Mouse (Mus musculus): ENCODE data around the gene Wnk3. TPM values are rescaled to one million over a fixed set of nuclear protein-coding genes. Genes with fewer than 3 reads are reported as not detected.

Wnk3 gene
- polyA plus RNA-seq, 1 experiment from 2014 or later: 3.4 TPM

DNA sequence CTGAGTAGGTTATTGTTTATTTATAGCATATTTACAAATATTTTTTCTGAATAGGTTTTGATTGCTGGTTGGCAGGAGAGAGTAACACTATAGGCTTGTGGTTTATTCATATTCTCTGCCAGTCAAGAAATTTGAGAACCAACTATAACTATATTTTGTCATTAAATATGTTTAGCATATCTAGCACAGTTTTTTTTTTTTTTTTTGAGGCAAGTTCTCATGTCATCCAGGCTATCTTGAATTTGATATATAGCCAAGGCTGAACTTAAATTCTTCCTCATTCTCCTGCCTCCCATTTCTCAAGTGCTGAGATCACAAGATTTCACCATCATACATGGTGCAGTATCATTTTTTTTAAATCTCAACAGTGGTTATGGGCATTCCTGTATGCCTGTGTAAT, 149.4 kb downstream of the Wnk3 start:
- Histone ChIP-seq H3K4me1 (no peaks in the 10 kb centered on the region), H3K36me3 (no peaks in the 10 kb centered on the region), H3K27ac (no peak overlapping the region), H3K27me3 (ENCODE audit: insufficient read depth, poor library complexity, severe bottlenecking) (peaks cover 15% of the 10 kb centered on the region), H3K4me3 (no peak overlapping the region), H3K9me3 (no peaks in the 10 kb centered on the region)
- no peak for DNase-seq (ENCODE audit: low spot score)

DNA sequence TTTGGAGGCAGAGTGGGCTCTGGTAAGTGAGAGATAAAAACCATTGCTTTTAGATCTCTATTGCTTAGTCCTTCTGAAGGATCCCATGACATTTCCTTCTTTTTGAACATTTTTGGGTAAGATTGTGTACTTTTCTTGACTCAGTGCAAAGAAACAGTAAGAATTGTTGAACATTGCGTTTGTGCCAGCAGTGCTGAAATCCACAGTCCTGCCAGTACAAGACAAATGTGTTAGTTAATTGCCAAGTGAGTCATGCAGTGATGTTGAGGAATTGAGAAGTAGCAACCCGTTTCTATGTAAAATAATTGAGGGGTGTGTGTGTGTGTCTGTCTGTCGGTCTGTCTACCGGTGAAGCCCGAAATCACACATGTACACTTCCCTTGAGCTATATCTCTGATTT, 151.4 kb downstream of the Wnk3 start:
- Histone ChIP-seq H3K27ac (no peak overlapping the region), H3K4me3 (no peak overlapping the region), H3K27me3 (ENCODE audit: insufficient read depth, poor library complexity, severe bottlenecking) (peaks cover 7% of the 10 kb centered on the region; the same call in 1 of the 2 replicates), H3K36me3 (no peaks in the 10 kb centered on the region), H3K4me1 (no peaks in the 10 kb centered on the region), H3K9me3 (no peaks in the 10 kb centered on the region)
- DNase-seq (ENCODE audit: low spot score): no peak
- WGBS: 87% methylated on average over 5 of the region's 5 CpGs

Other genes starting within 250 kb of the Wnk3 start
- 29.4 and 32.9 TPM in 2 replicates for gene Gnl3l, start 180.8 kb upstream of the Wnk3 start, polyA plus RNA-seq (2016; fragmentation: Nextera tagmentation; extraction: Ambion mirVana)
- 6.7 and 9.3 TPM in 2 replicates for gene Fgd1, start 151.9 kb upstream of the Wnk3 start, polyA plus RNA-seq (2016; fragmentation: Nextera tagmentation; extraction: Ambion mirVana)
- gene Tsr2, start 101.5 kb upstream of the Wnk3 start, polyA plus RNA-seq (2016; fragmentation: Nextera tagmentation; extraction: Ambion mirVana): 26.8 and 40.7 TPM in 2 replicates
- gene Fam120c, start 146.1 kb downstream of the Wnk3 start, polyA plus RNA-seq (2016; fragmentation: Nextera tagmentation; extraction: Ambion mirVana): 3.3 and 4.6 TPM in 2 replicates

Data from heart, embryonic 10.5 days (tissue).